In genomic region chr6:114829660-114830438, GRCm38 (mm10) we compare ENCODE assay signal across 16 mouse cellular contexts.
"Had no signal": no experiment of that assay in that cellular context is flagged by ENCODE, and none has a peak within 500 bp of the region (broad histone marks: within the 10 kb centered on the region; RNA-seq: fewer than 3 reads in every experiment).

No protein-coding gene starts in this region.

- H3K4me1 ChIP-seq: midbrain, embryonic 12.5 days had no signal

- H3K9ac ChIP-seq: lung, embryonic 15.5 days; midbrain, embryonic 12.5 days; neural tube, embryonic 12.5 days; stomach, embryonic 15.5 days had no signal

- H3K27ac ChIP-seq: lung, embryonic 15.5 days; macrophage; midbrain, embryonic 12.5 days; neural tube, embryonic 12.5 days; stomach, embryonic 15.5 days; stomach, postnatal 0 days had no signal

- DNase-seq: lung, adult 2 months; lung, postnatal 14 days; lung, postnatal 36 days; right cerebral cortex, postnatal 14 days; thymus, adult 2 months; thymus, postnatal 25 days; thymus, postnatal 4 days had no signal

- H3K27me3 ChIP-seq: lung, embryonic 15.5 days; megakaryocyte, embryonic 14.5 days; midbrain, embryonic 12.5 days; neural tube, embryonic 12.5 days; stomach, embryonic 15.5 days had no signal

- H3K36me3 ChIP-seq: lung, embryonic 15.5 days; midbrain, embryonic 12.5 days; neural tube, embryonic 12.5 days; stomach, embryonic 15.5 days had no signal

- ATAC-seq: lung, postnatal 0 days; midbrain, embryonic 16.5 days had no signal

- H3K4me2 ChIP-seq: lung, embryonic 15.5 days; midbrain, embryonic 12.5 days; neural tube, embryonic 12.5 days; stomach, embryonic 15.5 days had no signal

- H3K9me3 ChIP-seq: lung, embryonic 15.5 days; megakaryocyte, embryonic 14.5 days; midbrain, embryonic 12.5 days; neural tube, embryonic 12.5 days; stomach, embryonic 15.5 days had no signal

- H3K4me3 ChIP-seq: lung, embryonic 15.5 days; megakaryocyte, embryonic 14.5 days; midbrain, embryonic 12.5 days; neural tube, embryonic 12.5 days; stomach, embryonic 15.5 days had no signal
